Mouse (Mus musculus): Measurements from ENCODE around the gene Adcy10. TPM values are rescaled to one million over a fixed set of nuclear protein-coding genes. Genes with fewer than 3 reads are reported as not detected.

Adcy10 gene
- polyA plus RNA-seq, 1 experiment from 2014 or later: 0.13 TPM

DNA sequence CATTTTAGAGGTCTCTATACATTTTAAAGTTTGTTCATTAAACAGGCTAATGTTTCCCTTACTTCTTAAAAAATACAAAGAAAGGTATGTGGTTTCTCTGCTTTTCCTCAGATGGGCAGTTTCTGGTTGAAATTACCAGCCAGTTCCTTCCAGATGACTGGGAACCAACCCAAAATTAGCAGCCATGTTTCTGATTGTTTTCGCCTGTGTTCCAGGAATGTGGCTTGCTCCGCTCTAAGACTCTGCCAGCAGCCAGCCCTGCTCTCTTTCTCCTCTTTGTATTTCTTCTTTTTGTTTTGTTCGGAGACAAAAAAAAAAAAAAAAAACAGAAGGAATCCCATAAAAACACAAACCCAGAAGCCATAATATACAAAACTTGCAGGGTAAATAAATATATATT lies 13.9 kb downstream of the Adcy10 start:
- Histone ChIP-seq H3K9ac (ENCODE audit: low read length) (no peak overlapping the region), H3K4me1 (ENCODE audit: control insufficient read depth, insufficient read depth, low read length) (no peaks in the 10 kb centered on the region), H3K4me3 (ENCODE audit: low read depth, low read length) (no peak overlapping the region), H3K27ac (ENCODE audit: low read depth, low read length) (no peak overlapping the region), H3K27me3 (ENCODE audit: control insufficient read depth, insufficient read depth, low read length) (no peaks in the 10 kb centered on the region), H3K36me3 (ENCODE audit: control insufficient read depth, insufficient read depth, low read length) (no peaks in the 10 kb centered on the region), H3K9me3 (ENCODE audit: control insufficient read depth, low read length) (no peaks in the 10 kb centered on the region), H3K4me2 (ENCODE audit: low read depth) (no peak overlapping the region)
- 78% methylated on average over 3 of the region's 3 CpGs for WGBS
- DNase-seq (ENCODE audit: low spot score) (no peak), ATAC-seq (ENCODE audit: insufficient read depth, low FRiP score, low TSS enrichment) (no peak)

DNA sequence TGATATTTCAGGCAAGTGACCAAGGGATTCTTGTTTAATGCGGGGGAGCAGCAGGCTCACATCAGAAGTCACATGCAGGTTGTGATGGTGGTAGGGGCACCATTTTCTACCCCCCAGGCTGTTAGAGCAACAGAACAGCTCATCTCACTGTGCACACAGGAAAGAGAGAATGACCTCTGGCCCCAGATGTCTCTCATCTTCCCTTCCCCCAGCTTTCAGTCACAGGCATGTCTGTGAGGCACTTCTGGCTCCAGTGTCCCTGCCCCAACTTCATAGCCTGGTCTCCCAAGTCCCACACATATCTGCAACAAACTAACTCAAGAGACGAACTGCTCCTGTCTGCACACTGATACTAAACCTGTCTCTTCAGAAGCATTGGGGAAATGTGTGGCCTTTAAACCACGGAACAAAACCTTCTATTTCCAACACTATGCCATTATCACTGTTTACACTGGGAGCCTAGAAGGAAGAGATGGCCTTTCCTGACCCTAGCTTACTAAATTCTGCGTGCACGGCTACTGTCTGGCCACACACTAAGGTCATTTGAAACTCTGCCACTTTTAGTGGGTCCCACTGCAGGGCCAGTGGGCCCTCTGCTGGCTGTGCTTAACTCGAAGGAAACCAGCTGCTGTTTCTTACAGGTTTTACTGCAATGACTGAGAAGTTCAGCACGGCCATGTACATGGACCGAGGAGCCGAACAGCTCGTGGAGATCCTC lies 18.5 kb downstream of the Adcy10 start:
- H3K4me3 ChIP-seq (ENCODE audit: low read depth, low read length): no peak overlapping the region
- no peaks in the 10 kb centered on the region for H3K4me1 ChIP-seq (ENCODE audit: control insufficient read depth, insufficient read depth, low read length)
- no peak overlapping the region for H3K4me2 ChIP-seq (ENCODE audit: low read depth)
- no peak overlapping the region for H3K27ac ChIP-seq (ENCODE audit: low read depth, low read length)
- no peaks in the 10 kb centered on the region for H3K9me3 ChIP-seq (ENCODE audit: control insufficient read depth, low read length)
- no peaks in the 10 kb centered on the region for H3K27me3 ChIP-seq (ENCODE audit: control insufficient read depth, insufficient read depth, low read length)
- 55% methylated on average over 10 of the region's 10 CpGs for WGBS
- H3K36me3 ChIP-seq (ENCODE audit: control insufficient read depth, insufficient read depth, low read length): no peaks in the 10 kb centered on the region
- no peak for ATAC-seq (ENCODE audit: insufficient read depth, low FRiP score, low TSS enrichment)
- H3K9ac ChIP-seq (ENCODE audit: low read length): no peak overlapping the region
- peak; percentile 13 for DNase-seq (ENCODE audit: low spot score)

DNA sequence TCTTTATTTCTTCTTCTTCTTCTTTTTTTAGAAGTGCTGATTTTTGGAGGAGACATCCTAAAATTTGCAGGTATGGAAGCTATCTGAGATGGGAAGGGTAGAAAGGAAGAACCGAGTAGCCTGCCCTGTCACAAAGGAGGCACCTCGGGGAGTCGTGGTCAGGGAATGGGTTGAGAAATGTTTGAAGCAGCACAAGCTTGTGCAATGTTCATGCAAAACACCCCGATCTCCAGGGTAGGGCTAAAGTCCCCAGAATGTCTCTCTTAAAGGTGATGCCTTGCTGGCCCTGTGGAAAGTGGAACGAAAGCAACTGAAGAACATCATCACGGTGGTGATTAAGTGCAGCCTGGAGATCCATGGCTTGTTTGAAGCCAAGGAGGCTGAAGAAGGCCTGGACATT lies 21.3 kb downstream of the Adcy10 start:
- H3K27ac ChIP-seq (ENCODE audit: low read depth, low read length): no peak overlapping the region
- H3K9me3 ChIP-seq (ENCODE audit: control insufficient read depth, low read length): no peaks in the 10 kb centered on the region
- H3K4me1 ChIP-seq (ENCODE audit: control insufficient read depth, insufficient read depth, low read length): no peaks in the 10 kb centered on the region
- ATAC-seq (ENCODE audit: insufficient read depth, low FRiP score, low TSS enrichment) (no peak), DNase-seq (ENCODE audit: low spot score) (no peak)
- no peak overlapping the region for H3K4me2 ChIP-seq (ENCODE audit: low read depth)
- H3K27me3 ChIP-seq (ENCODE audit: control insufficient read depth, insufficient read depth, low read length): no peaks in the 10 kb centered on the region
- H3K4me3 ChIP-seq (ENCODE audit: low read depth, low read length): no peak overlapping the region
- WGBS: 88% methylated on average over 6 of the region's 6 CpGs
- no peak overlapping the region for H3K9ac ChIP-seq (ENCODE audit: low read length)
- no peaks in the 10 kb centered on the region for H3K36me3 ChIP-seq (ENCODE audit: control insufficient read depth, insufficient read depth, low read length)

DNA sequence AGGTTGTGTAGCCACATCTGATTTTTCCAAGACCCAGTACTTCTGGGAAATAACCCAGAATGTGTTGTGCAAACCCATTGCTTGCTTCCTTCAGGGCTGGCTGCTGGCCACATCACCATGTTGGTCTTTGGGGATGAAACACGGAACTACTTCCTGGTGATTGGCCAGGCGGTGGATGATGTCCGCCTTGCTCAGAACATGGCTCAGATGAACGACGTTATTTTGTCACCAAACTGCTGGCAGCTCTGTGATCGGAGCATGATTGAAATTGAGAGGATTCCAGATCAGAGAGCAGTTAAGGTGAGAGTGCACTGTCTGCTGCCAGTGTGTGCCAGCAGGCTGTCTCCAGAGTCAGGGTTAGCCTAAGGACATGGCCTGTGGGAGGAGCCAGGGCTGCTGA lies 25.2 kb downstream of the Adcy10 start:
- Histone ChIP-seq H3K27ac (ENCODE audit: low read depth, low read length) (no peak overlapping the region), H3K4me1 (ENCODE audit: control insufficient read depth, insufficient read depth, low read length) (no peaks in the 10 kb centered on the region), H3K36me3 (ENCODE audit: control insufficient read depth, insufficient read depth, low read length) (no peaks in the 10 kb centered on the region), H3K27me3 (ENCODE audit: control insufficient read depth, insufficient read depth, low read length) (no peaks in the 10 kb centered on the region), H3K9me3 (ENCODE audit: control insufficient read depth, low read length) (no peaks in the 10 kb centered on the region), H3K4me2 (ENCODE audit: low read depth) (no peak overlapping the region), H3K4me3 (ENCODE audit: low read depth, low read length) (no peak overlapping the region), H3K9ac (ENCODE audit: low read length) (no peak overlapping the region)
- ATAC-seq (ENCODE audit: insufficient read depth, low FRiP score, low TSS enrichment): no peak
- no peak for DNase-seq (ENCODE audit: low spot score)
- 91% methylated on average over 6 of the region's 6 CpGs for WGBS

DNA sequence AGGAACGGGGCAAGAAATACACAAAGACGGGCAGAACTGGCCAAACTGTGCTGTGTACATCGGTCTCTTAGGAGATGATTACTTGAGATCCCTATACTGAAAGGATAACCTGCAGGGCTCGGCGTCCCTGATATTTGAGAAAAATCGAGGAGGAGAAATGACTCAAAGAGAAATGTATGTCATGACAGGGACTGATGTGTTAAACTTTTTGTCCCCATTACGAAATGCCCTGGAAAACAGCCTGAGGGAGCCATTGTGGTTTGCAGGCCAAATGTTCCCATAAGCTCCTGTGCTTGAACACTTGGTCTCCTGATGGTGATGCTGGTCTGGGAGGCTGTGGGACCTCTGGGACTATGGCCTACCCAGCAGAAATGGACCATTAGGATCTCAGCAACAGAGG lies 35.7 kb downstream of the Adcy10 start:
- no peaks in the 10 kb centered on the region for H3K4me1 ChIP-seq (ENCODE audit: control insufficient read depth, insufficient read depth, low read length)
- 91% methylated on average over 7 of the region's 7 CpGs for WGBS
- H3K9ac ChIP-seq (ENCODE audit: low read length): no peak overlapping the region
- ATAC-seq (ENCODE audit: insufficient read depth, low FRiP score, low TSS enrichment) (no peak), DNase-seq (ENCODE audit: low spot score) (no peak)
- no peak overlapping the region for H3K4me2 ChIP-seq (ENCODE audit: low read depth)
- no peaks in the 10 kb centered on the region for H3K36me3 ChIP-seq (ENCODE audit: control insufficient read depth, insufficient read depth, low read length)
- no peak overlapping the region for H3K27ac ChIP-seq (ENCODE audit: low read depth, low read length)
- no peaks in the 10 kb centered on the region for H3K9me3 ChIP-seq (ENCODE audit: control insufficient read depth, low read length)
- no peak overlapping the region for H3K4me3 ChIP-seq (ENCODE audit: low read depth, low read length)
- H3K27me3 ChIP-seq (ENCODE audit: control insufficient read depth, insufficient read depth, low read length): no peaks in the 10 kb centered on the region

DNA sequence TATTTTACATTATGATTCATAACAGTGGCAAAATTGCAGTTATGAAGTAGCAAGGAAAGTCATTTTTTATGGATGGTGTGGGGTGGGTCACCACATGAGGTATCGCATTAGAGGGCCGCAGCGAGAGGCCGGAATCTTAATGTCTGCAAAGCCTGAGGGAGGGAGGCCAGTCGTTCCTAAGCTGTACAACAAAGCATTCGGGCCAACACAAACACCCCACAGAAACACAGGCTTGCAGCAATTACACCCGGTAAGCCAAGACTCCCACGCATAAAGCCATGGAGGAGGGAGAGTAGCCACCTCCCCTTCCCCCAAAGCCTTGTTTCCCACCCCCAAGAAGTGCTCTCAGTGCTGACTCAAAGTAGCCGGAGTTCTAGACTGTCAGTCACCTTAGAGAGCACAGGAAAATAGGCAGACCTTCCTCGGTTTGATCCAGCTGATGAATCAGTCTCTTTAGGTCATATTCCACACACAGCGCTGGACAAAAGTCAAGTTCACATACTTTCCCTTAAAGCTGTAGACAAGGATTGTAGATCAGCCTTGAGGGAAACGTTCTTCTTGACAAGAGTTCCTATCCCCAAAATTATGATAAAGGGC lies 51.2 kb downstream of the Adcy10 start:
- 77% methylated on average over 12 of the region's 12 CpGs for WGBS
- Histone ChIP-seq H3K27ac (ENCODE audit: low read depth, low read length) (no peak overlapping the region), H3K4me3 (ENCODE audit: low read depth, low read length) (no peak overlapping the region), H3K4me2 (ENCODE audit: low read depth) (no peak overlapping the region), H3K9ac (ENCODE audit: low read length) (no peak overlapping the region), H3K4me1 (ENCODE audit: control insufficient read depth, insufficient read depth, low read length) (no peaks in the 10 kb centered on the region), H3K27me3 (ENCODE audit: control insufficient read depth, insufficient read depth, low read length) (no peaks in the 10 kb centered on the region), H3K9me3 (ENCODE audit: control insufficient read depth, low read length) (no peaks in the 10 kb centered on the region), H3K36me3 (ENCODE audit: control insufficient read depth, insufficient read depth, low read length) (no peaks in the 10 kb centered on the region)
- ATAC-seq (ENCODE audit: insufficient read depth, low FRiP score, low TSS enrichment): no peak
- no peak for DNase-seq (ENCODE audit: low spot score)

DNA sequence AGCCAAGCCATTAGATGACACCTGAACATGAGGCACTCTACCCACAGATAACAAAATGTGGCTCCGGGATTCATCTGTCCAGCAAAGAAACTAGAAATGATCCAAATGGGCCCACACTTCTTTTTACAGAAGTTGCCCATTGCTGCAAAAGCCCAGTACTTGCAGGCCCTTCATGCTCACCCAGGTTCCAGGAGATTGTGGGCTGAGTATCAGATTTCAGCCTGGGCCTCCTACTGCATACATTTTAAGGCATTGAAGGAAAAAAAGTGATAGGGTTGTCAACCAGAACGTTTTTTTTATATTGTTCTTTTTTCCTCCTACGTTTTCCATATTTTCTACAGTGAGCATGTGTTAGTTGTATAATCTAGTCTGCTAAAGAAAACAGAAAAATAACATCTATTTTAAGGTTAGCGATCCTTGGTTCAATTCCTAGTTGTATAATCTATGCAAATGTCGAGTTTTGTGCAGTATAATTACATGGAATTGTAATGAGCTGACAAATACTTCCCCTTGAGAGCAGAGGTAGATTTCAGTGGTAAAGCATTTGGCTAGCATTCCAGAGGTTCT lies 52.3 kb downstream of the Adcy10 start:
- DNase-seq (ENCODE audit: low spot score) (no peak), ATAC-seq (ENCODE audit: insufficient read depth, low FRiP score, low TSS enrichment) (no peak)
- Histone ChIP-seq H3K27ac (ENCODE audit: low read depth, low read length) (no peak overlapping the region), H3K36me3 (ENCODE audit: control insufficient read depth, insufficient read depth, low read length) (no peaks in the 10 kb centered on the region), H3K9me3 (ENCODE audit: control insufficient read depth, low read length) (no peaks in the 10 kb centered on the region), H3K4me3 (ENCODE audit: low read depth, low read length) (no peak overlapping the region), H3K9ac (ENCODE audit: low read length) (no peak overlapping the region), H3K27me3 (ENCODE audit: control insufficient read depth, insufficient read depth, low read length) (no peaks in the 10 kb centered on the region), H3K4me2 (ENCODE audit: low read depth) (no peak overlapping the region), H3K4me1 (ENCODE audit: control insufficient read depth, insufficient read depth, low read length) (no peaks in the 10 kb centered on the region)
- WGBS: 73% methylated on average over 5 of the region's 5 CpGs

DNA sequence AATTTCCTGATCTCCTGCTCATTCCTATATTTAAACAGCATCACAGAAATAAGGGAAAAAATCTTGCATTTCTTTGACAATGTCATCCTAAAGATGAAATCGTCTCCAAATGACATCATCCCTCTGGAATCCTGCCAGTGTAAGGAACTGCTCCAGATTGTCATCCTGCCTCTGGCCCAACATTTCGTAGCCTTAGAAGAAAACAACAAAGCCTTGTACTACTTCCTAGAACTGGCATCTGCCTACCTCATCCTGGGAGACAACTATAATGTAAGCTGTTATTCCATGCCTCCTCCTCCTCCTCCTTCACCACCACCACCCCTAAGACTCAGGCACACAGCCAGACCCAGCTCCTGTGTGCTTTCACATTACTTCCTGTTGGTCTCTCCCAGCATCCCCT lies 71.7 kb downstream of the Adcy10 start:
- no peaks in the 10 kb centered on the region for H3K27me3 ChIP-seq (ENCODE audit: control insufficient read depth, insufficient read depth, low read length)
- H3K4me3 ChIP-seq (ENCODE audit: low read depth, low read length): no peak overlapping the region
- no peak overlapping the region for H3K9ac ChIP-seq (ENCODE audit: low read length)
- no peak overlapping the region for H3K27ac ChIP-seq (ENCODE audit: low read depth, low read length)
- no peaks in the 10 kb centered on the region for H3K9me3 ChIP-seq (ENCODE audit: control insufficient read depth, low read length)
- WGBS: 78% methylated on average over 2 of the region's 2 CpGs
- ATAC-seq (ENCODE audit: insufficient read depth, low FRiP score, low TSS enrichment) (no peak), DNase-seq (ENCODE audit: low spot score) (no peak)
- H3K4me2 ChIP-seq (ENCODE audit: low read depth): no peak overlapping the region
- H3K4me1 ChIP-seq (ENCODE audit: control insufficient read depth, insufficient read depth, low read length): no peaks in the 10 kb centered on the region
- no peaks in the 10 kb centered on the region for H3K36me3 ChIP-seq (ENCODE audit: control insufficient read depth, insufficient read depth, low read length)

DNA sequence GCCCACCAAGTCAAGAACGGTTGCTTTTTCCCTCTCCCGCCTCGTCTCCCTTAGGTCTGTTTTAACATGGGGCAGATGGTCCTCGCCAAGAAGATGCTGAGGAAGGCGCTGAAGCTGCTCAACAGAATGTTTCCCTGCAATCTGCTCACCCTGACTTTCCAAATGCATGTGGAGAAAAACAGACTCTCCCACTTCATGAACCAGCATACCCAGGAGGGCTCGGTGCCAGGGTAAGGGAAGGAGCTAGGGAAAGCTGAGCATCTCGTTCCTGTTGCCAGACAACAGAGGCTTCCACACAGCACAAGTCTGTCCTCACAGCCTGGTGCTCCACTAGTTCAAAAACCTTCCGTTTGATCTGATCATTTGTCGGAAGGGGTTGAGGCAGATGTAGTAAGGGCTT lies 74.1 kb downstream of the Adcy10 start:
- ATAC-seq (ENCODE audit: insufficient read depth, low FRiP score, low TSS enrichment) (no peak), DNase-seq (ENCODE audit: low spot score) (no peak)

More for the DNA sequence above, 74.1 kb downstream of the Adcy10 start:
- H3K4me1 ChIP-seq (ENCODE audit: control insufficient read depth, insufficient read depth, low read length): no peaks in the 10 kb centered on the region
- H3K27me3 ChIP-seq (ENCODE audit: control insufficient read depth, insufficient read depth, low read length): no peaks in the 10 kb centered on the region
- no peak overlapping the region for H3K4me3 ChIP-seq (ENCODE audit: low read depth, low read length)
- H3K4me2 ChIP-seq (ENCODE audit: low read depth): no peak overlapping the region
- no peaks in the 10 kb centered on the region for H3K9me3 ChIP-seq (ENCODE audit: control insufficient read depth, low read length)
- H3K9ac ChIP-seq (ENCODE audit: low read length): no peak overlapping the region
- no peak overlapping the region for H3K27ac ChIP-seq (ENCODE audit: low read depth, low read length)
- 89% methylated on average over 9 of the region's 9 CpGs for WGBS
- H3K36me3 ChIP-seq (ENCODE audit: control insufficient read depth, insufficient read depth, low read length): no peaks in the 10 kb centered on the region

Measured in neural tube, embryonic 11.5 days (tissue).